Mouse (Mus musculus): ENCODE measurements around the gene Fam172a. TPM values are rescaled to one million over a fixed set of nuclear protein-coding genes. Genes with fewer than 3 reads are reported as not detected.

Fam172a gene
- polyA plus RNA-seq, 1 experiment from 2014 or later = 19.3 TPM

GRCm38 (mm10) chr13:78045116-78045515 is 343.3 kb downstream of the Fam172a start:
- H3K27me3 ChIP-seq (replicated peaks) = no peaks in the 10 kb centered on the region
- H3K9ac ChIP-seq = no peak overlapping the region
- no peaks in the 10 kb centered on the region for H3K36me3 ChIP-seq
- no peaks in the 10 kb centered on the region for H3K9me3 ChIP-seq
- no peak overlapping the region for H3K4me3 ChIP-seq
- 0 out of 2 replicates have a peak, but pooled peaks cover 3% of the 10 kb centered on the region for H3K4me1 ChIP-seq
- 28% methylated on average over 5 of the region's 5 CpGs for WGBS
- no peak overlapping the region for H3K4me2 ChIP-seq
- no peak overlapping the region for H3K27ac ChIP-seq (replicated peaks)
- ATAC-seq (ENCODE audit: extremely low read depth, insufficient number of reproducible peaks, low FRiP score, low TSS enrichment) = no peak

GRCm38 (mm10) chr13:78087751-78088150 is 385.9 kb downstream of the Fam172a start:
- no peaks in the 10 kb centered on the region for H3K36me3 ChIP-seq
- 53% methylated on average over 4 of the region's 4 CpGs for WGBS

GRCm38 (mm10) chr13:78090701-78091100 is 388.9 kb downstream of the Fam172a start:
- Histone ChIP-seq H3K4me3 (no peak overlapping the region), H3K27me3 (replicated peaks) (no peaks in the 10 kb centered on the region), H3K4me2 (no peak overlapping the region), H3K4me1 (0 out of 2 replicates have a peak, but pooled peaks cover 2% of the 10 kb centered on the region), H3K36me3 (no peaks in the 10 kb centered on the region), H3K27ac (replicated peaks) (no peak overlapping the region), H3K9ac (no peak overlapping the region), H3K9me3 (no peaks in the 10 kb centered on the region)
- no peak for ATAC-seq (ENCODE audit: extremely low read depth, insufficient number of reproducible peaks, low FRiP score, low TSS enrichment)

More at GRCm38 (mm10) chr13:78087751-78088150, 385.9 kb downstream of the Fam172a start:
- ATAC-seq (ENCODE audit: extremely low read depth, insufficient number of reproducible peaks, low FRiP score, low TSS enrichment) = no peak
- H3K4me3 ChIP-seq = no peak overlapping the region
- H3K27ac ChIP-seq (replicated peaks) = no peak overlapping the region
- no peak overlapping the region for H3K9ac ChIP-seq
- H3K9me3 ChIP-seq = no peaks in the 10 kb centered on the region
- H3K4me2 ChIP-seq = no peak overlapping the region
- H3K4me1 ChIP-seq = 0 out of 2 replicates have a peak, but pooled peaks cover 2% of the 10 kb centered on the region
- no peaks in the 10 kb centered on the region for H3K27me3 ChIP-seq (replicated peaks)

GRCm38 (mm10) chr13:78091949-78092348 is 390.1 kb downstream of the Fam172a start:
- Histone ChIP-seq H3K9ac (no peak overlapping the region), H3K4me3 (no peak overlapping the region), H3K27ac (replicated peaks) (no peak overlapping the region), H3K27me3 (replicated peaks) (no peaks in the 10 kb centered on the region), H3K4me1 (0 out of 2 replicates have a peak, but pooled peaks cover 2% of the 10 kb centered on the region), H3K9me3 (no peaks in the 10 kb centered on the region), H3K36me3 (no peaks in the 10 kb centered on the region), H3K4me2 (no peak overlapping the region)
- ATAC-seq (ENCODE audit: extremely low read depth, insufficient number of reproducible peaks, low FRiP score, low TSS enrichment) = no peak
- WGBS = 75% methylated on average over 3 of the region's 3 CpGs

GRCm38 (mm10) chr13:78094352-78094751 is 392.5 kb downstream of the Fam172a start:
- 77% methylated on average over 2 of the region's 2 CpGs for WGBS
- H3K9ac ChIP-seq = no peak overlapping the region
- H3K27ac ChIP-seq (replicated peaks) = no peak overlapping the region
- no peak overlapping the region for H3K4me3 ChIP-seq
- H3K36me3 ChIP-seq = no peaks in the 10 kb centered on the region
- H3K4me2 ChIP-seq = no peak overlapping the region
- H3K27me3 ChIP-seq (replicated peaks) = no peaks in the 10 kb centered on the region
- no peak for ATAC-seq (ENCODE audit: extremely low read depth, insufficient number of reproducible peaks, low FRiP score, low TSS enrichment)
- no peaks in the 10 kb centered on the region for H3K4me1 ChIP-seq
- H3K9me3 ChIP-seq = no peaks in the 10 kb centered on the region

GRCm38 (mm10) chr13:78095071-78095973 is 393.5 kb downstream of the Fam172a start:
- Histone ChIP-seq H3K36me3 (no peaks in the 10 kb centered on the region), H3K4me1 (peaks cover 4% of the 10 kb centered on the region; the same call in 1 of the 2 replicates), H3K9me3 (no peaks in the 10 kb centered on the region), H3K4me3 (no peak overlapping the region), H3K27me3 (replicated peaks) (no peaks in the 10 kb centered on the region), H3K9ac (no peak overlapping the region), H3K27ac (replicated peaks) (no peak overlapping the region), H3K4me2 (no peak overlapping the region)
- WGBS = 70% methylated on average over 1 of the region's 1 CpGs
- ATAC-seq (ENCODE audit: extremely low read depth, insufficient number of reproducible peaks, low FRiP score, low TSS enrichment) = no peak

- H3K27ac ChIP-seq (replicated peaks) = no peak overlapping the region
- H3K4me2 ChIP-seq = no peak overlapping the region
- H3K4me1 ChIP-seq = peaks cover 30% of the 10 kb centered on the region
- 63% methylated on average over 5 of the region's 5 CpGs for WGBS
- ATAC-seq (ENCODE audit: extremely low read depth, insufficient number of reproducible peaks, low FRiP score, low TSS enrichment) = no peak
- no peaks in the 10 kb centered on the region for H3K9me3 ChIP-seq
- H3K9ac ChIP-seq = no peak overlapping the region
- no peaks in the 10 kb centered on the region for H3K27me3 ChIP-seq (replicated peaks)
- no peaks in the 10 kb centered on the region for H3K36me3 ChIP-seq
- H3K4me3 ChIP-seq = no peak overlapping the region
Measured at GRCm38 (mm10) chr13:78098858-78099445, 397.1 kb downstream of the Fam172a start.

GRCm38 (mm10) chr13:78099746-78100530 is 398.1 kb downstream of the Fam172a start:
- no peak overlapping the region for H3K4me2 ChIP-seq
- no peaks in the 10 kb centered on the region for H3K27me3 ChIP-seq (replicated peaks)
- H3K4me1 ChIP-seq = peaks cover 35% of the 10 kb centered on the region
- H3K9me3 ChIP-seq = no peaks in the 10 kb centered on the region
- no peak for ATAC-seq (ENCODE audit: extremely low read depth, insufficient number of reproducible peaks, low FRiP score, low TSS enrichment)
- 61% methylated on average over 3 of the region's 3 CpGs for WGBS
- H3K4me3 ChIP-seq = no peak overlapping the region
- H3K9ac ChIP-seq = no peak overlapping the region
- no peak overlapping the region for H3K27ac ChIP-seq (replicated peaks)
- no peaks in the 10 kb centered on the region for H3K36me3 ChIP-seq

GRCm38 (mm10) chr13:78100664-78101063 is 398.8 kb downstream of the Fam172a start:
- WGBS = 73% methylated on average over 3 of the region's 3 CpGs

GRCm38 (mm10) chr13:78102337-78102736 is 400.5 kb downstream of the Fam172a start:
- no peak overlapping the region for H3K4me2 ChIP-seq
- 18% methylated on average over 2 of the region's 2 CpGs for WGBS
- H3K27ac ChIP-seq (replicated peaks) = no peak overlapping the region
- H3K27me3 ChIP-seq (replicated peaks) = no peaks in the 10 kb centered on the region
- no peak for ATAC-seq (ENCODE audit: extremely low read depth, insufficient number of reproducible peaks, low FRiP score, low TSS enrichment)
- no peak overlapping the region for H3K9ac ChIP-seq
- no peak overlapping the region for H3K4me3 ChIP-seq
- H3K36me3 ChIP-seq = no peaks in the 10 kb centered on the region
- no peaks in the 10 kb centered on the region for H3K9me3 ChIP-seq
- H3K4me1 ChIP-seq = peaks cover 40% of the 10 kb centered on the region

More at GRCm38 (mm10) chr13:78100664-78101063, 398.8 kb downstream of the Fam172a start:
- no peak for ATAC-seq (ENCODE audit: extremely low read depth, insufficient number of reproducible peaks, low FRiP score, low TSS enrichment)
- H3K9ac ChIP-seq = no peak overlapping the region
- no peak overlapping the region for H3K4me2 ChIP-seq
- no peak overlapping the region for H3K27ac ChIP-seq (replicated peaks)
- H3K36me3 ChIP-seq = no peaks in the 10 kb centered on the region
- no peak overlapping the region for H3K4me3 ChIP-seq
- peaks cover 40% of the 10 kb centered on the region for H3K4me1 ChIP-seq
- H3K27me3 ChIP-seq (replicated peaks) = no peaks in the 10 kb centered on the region
- H3K9me3 ChIP-seq = no peaks in the 10 kb centered on the region

GRCm38 (mm10) chr13:78104851-78105250 is 403.0 kb downstream of the Fam172a start:
- ATAC-seq (ENCODE audit: extremely low read depth, insufficient number of reproducible peaks, low FRiP score, low TSS enrichment) = no peak
- H3K9me3 ChIP-seq = no peaks in the 10 kb centered on the region
- H3K4me1 ChIP-seq = peaks cover 40% of the 10 kb centered on the region
- no peak overlapping the region for H3K9ac ChIP-seq
- no peak overlapping the region for H3K4me2 ChIP-seq
- 35% methylated on average over 3 of the region's 3 CpGs for WGBS
- H3K27ac ChIP-seq (replicated peaks) = 0 out of 2 replicates have a peak overlapping the region, but pooled peaks have one; percentile 15
- H3K36me3 ChIP-seq = no peaks in the 10 kb centered on the region
- no peak overlapping the region for H3K4me3 ChIP-seq
- H3K27me3 ChIP-seq (replicated peaks) = no peaks in the 10 kb centered on the region

Data from heart, embryonic 13.5 days (tissue).